Mouse (Mus musculus) intestine, embryonic 15.5 days (tissue): Measurements from ENCODE around the gene Rsph6a. TPM values are rescaled to one million over a fixed set of nuclear protein-coding genes. Genes with fewer than 3 reads are reported as not detected.

Source experiments
- ATAC-seq: fragments of 200-750 bp; cut with Nextera tagmentation; 2 replicates; pipeline ENCODE4 v1.8.0; 2017; ENCODE audit warnings: moderate TSS enrichment, moderate library complexity
- H3K27ac ChIP-seq: fragments of 300-500 bp; sonication (generic); 2 replicates; pipeline ENCODE4 v1.5.1; 2015; ENCODE audit warnings: mild to moderate bottlenecking, inconsistent platforms
- H3K27me3 ChIP-seq: fragments of 300-500 bp; sonication (generic); replicated peaks from 2 replicates; pipeline ENCODE4 v1.6.1; 2015; ENCODE audit warnings: inconsistent platforms
- H3K36me3 ChIP-seq: fragments of 300-500 bp; sonication (generic); 2 replicates; pipeline ENCODE4 v1.6.1; 2015; ENCODE audit warnings: inconsistent platforms
- H3K4me1 ChIP-seq: fragments of 300-500 bp; sonication (generic); replicated peaks from 2 replicates; pipeline ENCODE4 v1.6.1; 2015; ENCODE audit warnings: inconsistent platforms
- H3K4me2 ChIP-seq: fragments of 300-500 bp; sonication (generic); replicated peaks from 2 replicates; pipeline ENCODE4 v1.6.1; 2015; ENCODE audit warnings: mild to moderate bottlenecking, inconsistent platforms
- H3K4me3 ChIP-seq: fragments of 300-500 bp; sonication (generic); replicated peaks from 2 replicates; pipeline ENCODE4 v1.5.1; 2015; ENCODE audit warnings: inconsistent platforms
- H3K9ac ChIP-seq: fragments of 300-500 bp; sonication (generic); 2 replicates; pipeline ENCODE4 v1.6.1; 2015; ENCODE audit warnings: inconsistent platforms
- H3K9me3 ChIP-seq: fragments of 300-500 bp; sonication (generic); 2 replicates; pipeline ENCODE4 v1.6.1; 2016; ENCODE audit warnings: inconsistent platforms
- WGBS: fragments of 180-500 bp; shearing (Covaris S2); methylation state at CpG from one replicate; pipeline ENCODE4 v1.1.7; 2015; 5-methylcytosine and 5-hydroxymethylcytosine counted together
- polyA plus RNA-seq: library from polyadenylated mRNA; unstranded; fragments of >200 nt; fragmentation: Nextera tagmentation; extraction: Ambion mirVana; gene quantifications from 2 replicates; pipeline ENCODE4 v1.2.1, GENCODE M21; 2015

Rsph6a gene
- polyA plus RNA-seq, 1 experiment from 2014 or later: not detected

GRCm38 (mm10) chr7:19094826-19095750, 40.6 kb downstream of the Rsph6a start:
- peak; percentile 1; the same call in 1 of the 2 replicates for ATAC-seq
- no peaks in the 10 kb centered on the region for H3K9me3 ChIP-seq
- no peaks in the 10 kb centered on the region; the same call in 1 of the 2 replicates for H3K27me3 ChIP-seq
- H3K4me2 ChIP-seq: peak overlapping the region; percentile 93
- H3K4me3 ChIP-seq: peak overlapping the region; percentile 77
- peak overlapping the region; percentile 97 for H3K27ac ChIP-seq
- 0 out of 2 replicates have a peak, but pooled peaks cover 4% of the 10 kb centered on the region for H3K36me3 ChIP-seq
- H3K9ac ChIP-seq: peak overlapping the region; percentile 84
- under 1% methylated on average over 87 of the region's 87 CpGs for WGBS
- peaks cover 39% of the 10 kb centered on the region for H3K4me1 ChIP-seq

- H3K27ac ChIP-seq: peak overlapping the region; percentile 97
- H3K9me3 ChIP-seq: no peaks in the 10 kb centered on the region
- 0 out of 2 replicates have a peak, but pooled peaks cover 1% of the 10 kb centered on the region for H3K36me3 ChIP-seq
- H3K4me2 ChIP-seq: peak overlapping the region; percentile 93
- H3K27me3 ChIP-seq: no peaks in the 10 kb centered on the region; the same call in 1 of the 2 replicates
- peak overlapping the region; percentile 77 for H3K4me3 ChIP-seq
- peak; percentile 5 for ATAC-seq
- H3K9ac ChIP-seq: peak overlapping the region; percentile 84
- peaks cover 39% of the 10 kb centered on the region for H3K4me1 ChIP-seq
- under 1% methylated on average over 19 of the region's 19 CpGs for WGBS
Observed at GRCm38 (mm10) chr7:19095751-19096110, 41.2 kb downstream of the Rsph6a start.

GRCm38 (mm10) chr7:19096421-19096976, 42.0 kb downstream of the Rsph6a start:
- no peak for ATAC-seq

GRCm38 (mm10) chr7:19097217-19097616, 42.7 kb downstream of the Rsph6a start:
- Histone ChIP-seq H3K4me2 (peak overlapping the region; percentile 6; the same call in 1 of the 2 replicates), H3K9ac (peak overlapping the region; percentile 84; the same call in 1 of the 2 replicates), H3K27ac (no peak overlapping the region), H3K4me3 (no peak overlapping the region), H3K9me3 (no peaks in the 10 kb centered on the region), H3K4me1 (peaks cover 31% of the 10 kb centered on the region), H3K27me3 (no peaks in the 10 kb centered on the region), H3K36me3 (no peaks in the 10 kb centered on the region)
- WGBS: 41% methylated on average over 2 of the region's 2 CpGs
- ATAC-seq: no peak

More at GRCm38 (mm10) chr7:19096421-19096976, 42.0 kb downstream of the Rsph6a start:
- no peaks in the 10 kb centered on the region for H3K9me3 ChIP-seq
- H3K4me3 ChIP-seq: peak overlapping the region; percentile 77
- no peaks in the 10 kb centered on the region for H3K27me3 ChIP-seq
- no peaks in the 10 kb centered on the region for H3K36me3 ChIP-seq
- H3K4me2 ChIP-seq: peak overlapping the region; percentile 93
- peaks cover 37% of the 10 kb centered on the region for H3K4me1 ChIP-seq
- H3K27ac ChIP-seq: peak overlapping the region; percentile 97
- peak overlapping the region; percentile 84 for H3K9ac ChIP-seq
- WGBS: 61% methylated on average over 5 of the region's 5 CpGs

- H3K4me1 ChIP-seq: peaks cover 25% of the 10 kb centered on the region
- no peaks in the 10 kb centered on the region for H3K36me3 ChIP-seq
- H3K27me3 ChIP-seq: no peaks in the 10 kb centered on the region
- H3K9me3 ChIP-seq: no peaks in the 10 kb centered on the region
- H3K9ac ChIP-seq: no peak overlapping the region
- no peak overlapping the region for H3K27ac ChIP-seq
- ATAC-seq: no peak
- no peak overlapping the region for H3K4me3 ChIP-seq
- no peak overlapping the region for H3K4me2 ChIP-seq
Observed at GRCm38 (mm10) chr7:19097863-19098262, 43.4 kb downstream of the Rsph6a start.

- Histone ChIP-seq H3K27me3 (no peaks in the 10 kb centered on the region), H3K36me3 (0 out of 2 replicates have a peak, but pooled peaks cover 2% of the 10 kb centered on the region), H3K4me1 (peaks cover 18% of the 10 kb centered on the region), H3K27ac (no peak overlapping the region), H3K9ac (no peak overlapping the region), H3K4me2 (no peak overlapping the region), H3K9me3 (no peaks in the 10 kb centered on the region), H3K4me3 (no peak overlapping the region)
- ATAC-seq: no peak
- WGBS: 77% methylated on average over 7 of the region's 7 CpGs
Observed at GRCm38 (mm10) chr7:19098811-19099210, 44.3 kb downstream of the Rsph6a start.

GRCm38 (mm10) chr7:19100290-19100689, 45.8 kb downstream of the Rsph6a start:
- peaks cover 18% of the 10 kb centered on the region for H3K4me1 ChIP-seq
- no peak for ATAC-seq
- H3K36me3 ChIP-seq: 0 out of 2 replicates have a peak, but pooled peaks cover 2% of the 10 kb centered on the region
- H3K27me3 ChIP-seq: no peaks in the 10 kb centered on the region
- no peaks in the 10 kb centered on the region for H3K9me3 ChIP-seq
- H3K4me2 ChIP-seq: no peak overlapping the region
- WGBS: 79% methylated on average over 1 of the region's 1 CpGs
- H3K4me3 ChIP-seq: no peak overlapping the region
- H3K27ac ChIP-seq: no peak overlapping the region
- no peak overlapping the region for H3K9ac ChIP-seq

GRCm38 (mm10) chr7:19103741-19104140, 49.3 kb downstream of the Rsph6a start:
- Histone ChIP-seq H3K4me1 (no peaks in the 10 kb centered on the region), H3K27ac (no peak overlapping the region), H3K9ac (no peak overlapping the region), H3K4me3 (no peak overlapping the region), H3K27me3 (no peaks in the 10 kb centered on the region), H3K4me2 (no peak overlapping the region), H3K36me3 (0 out of 2 replicates have a peak, but pooled peaks cover 2% of the 10 kb centered on the region), H3K9me3 (no peaks in the 10 kb centered on the region)
- no peak for ATAC-seq

- no peaks in the 10 kb centered on the region for H3K9me3 ChIP-seq
- 81% methylated on average over 2 of the region's 2 CpGs for WGBS
- H3K9ac ChIP-seq: no peak overlapping the region
- no peaks in the 10 kb centered on the region for H3K4me1 ChIP-seq
- 0 out of 2 replicates have a peak, but pooled peaks cover 2% of the 10 kb centered on the region for H3K36me3 ChIP-seq
- no peak overlapping the region for H3K4me2 ChIP-seq
- H3K4me3 ChIP-seq: no peak overlapping the region
- no peaks in the 10 kb centered on the region for H3K27me3 ChIP-seq
- no peak for ATAC-seq
- no peak overlapping the region for H3K27ac ChIP-seq
Observed at GRCm38 (mm10) chr7:19104486-19104885, 50.0 kb downstream of the Rsph6a start.

- Histone ChIP-seq H3K9me3 (no peaks in the 10 kb centered on the region), H3K4me3 (no peak overlapping the region), H3K4me2 (no peak overlapping the region), H3K36me3 (0 out of 2 replicates have a peak, but pooled peaks cover 2% of the 10 kb centered on the region), H3K9ac (no peak overlapping the region), H3K27ac (no peak overlapping the region), H3K4me1 (no peaks in the 10 kb centered on the region), H3K27me3 (no peaks in the 10 kb centered on the region)
- ATAC-seq: no peak
- WGBS: 46% methylated on average over 3 of the region's 3 CpGs
Observed at GRCm38 (mm10) chr7:19107436-19107835, 52.9 kb downstream of the Rsph6a start.

GRCm38 (mm10) chr7:19109565-19109964, 55.1 kb downstream of the Rsph6a start:
- H3K27ac ChIP-seq: no peak overlapping the region
- ATAC-seq: no peak

GRCm38 (mm10) chr7:19118028-19118771, 63.7 kb downstream of the Rsph6a start, which contains the start of gene Gm4969:
TSS of gene Gm4969 (minus strand) at chr7:19118368.
- H3K27me3 ChIP-seq: no peaks in the 10 kb centered on the region
- peak within 1 kb of the TSS; percentile 25 for H3K4me3 ChIP-seq
- WGBS: 28% methylated on average over 47 of the region's 64 CpGs
- no peak within 1 kb of the TSS for H3K9ac ChIP-seq
- peak within 1 kb of the TSS; percentile 70 for H3K4me2 ChIP-seq
- H3K4me1 ChIP-seq: peaks cover 6% of the 10 kb centered on the region
- H3K36me3 ChIP-seq: no peaks in the 10 kb centered on the region
- no peaks in the 10 kb centered on the region for H3K9me3 ChIP-seq
- H3K27ac ChIP-seq: no peak within 1 kb of the TSS
- ATAC-seq: peak; percentile 21

More at GRCm38 (mm10) chr7:19109565-19109964, 55.1 kb downstream of the Rsph6a start:
- H3K36me3 ChIP-seq: no peaks in the 10 kb centered on the region
- no peaks in the 10 kb centered on the region for H3K4me1 ChIP-seq
- no peak overlapping the region for H3K4me2 ChIP-seq
- no peaks in the 10 kb centered on the region for H3K27me3 ChIP-seq
- H3K4me3 ChIP-seq: no peak overlapping the region
- no peaks in the 10 kb centered on the region for H3K9me3 ChIP-seq
- no peak overlapping the region for H3K9ac ChIP-seq
- 89% methylated on average over 1 of the region's 1 CpGs for WGBS
